Mouse (Mus musculus) erythroblast, adult 5-6 weeks (primary cell): ENCODE data around the gene Cct6b. TPM values are rescaled to one million over a fixed set of nuclear protein-coding genes. Genes with fewer than 3 reads are reported as not detected.
A peak's percentile ranks its signal among the peaks of the same experiment; 100 is the strongest.

Experiments used
- ATAC-seq: replicated peaks from 2 replicates; pipeline ENCODE4 v1.8.0; 2016; ENCODE audit warnings: moderate number of reproducible peaks, mild to moderate bottlenecking, moderate TSS enrichment, inconsistent platforms; ENCODE audit not compliant: poor library complexity, low FRiP score, severe bottlenecking
- total RNA-seq, 2 experiments: library from RNA; stranded (forward) in 1 of 2; stranded (reverse) in 1 of 2; fragments of 150-400 nt in 1 of 2; fragments of 200-764, 138-1000 nt in 1 of 2; gene quantifications; 2 replicates each; pipeline versions ENCODE4 v1.2.3 to v1.2.4; 2015 to 2017; ENCODE audit warnings: low replicate concordance in 2 of 2

Cct6b gene
- total RNA-seq (2015; ENCODE audit: low replicate concordance) (not detected in 2 replicates), total RNA-seq (2017; ENCODE audit: low replicate concordance) (not detected in 2 replicates)

GRCm38 (mm10) chr11:82763742-82764437 lies at the start of gene Cct6b, which contains the start of gene Zfp830:
TSS of gene Cct6b (minus strand) at chr11:82764321.
TSS of gene Zfp830 (plus strand) at chr11:82764345.
- ATAC-seq, result peak; percentile 99

- no peak for ATAC-seq
Measured at GRCm38 (mm10) chr11:82808485-82808884, 44.4 kb upstream of the Cct6b start.

DNA sequence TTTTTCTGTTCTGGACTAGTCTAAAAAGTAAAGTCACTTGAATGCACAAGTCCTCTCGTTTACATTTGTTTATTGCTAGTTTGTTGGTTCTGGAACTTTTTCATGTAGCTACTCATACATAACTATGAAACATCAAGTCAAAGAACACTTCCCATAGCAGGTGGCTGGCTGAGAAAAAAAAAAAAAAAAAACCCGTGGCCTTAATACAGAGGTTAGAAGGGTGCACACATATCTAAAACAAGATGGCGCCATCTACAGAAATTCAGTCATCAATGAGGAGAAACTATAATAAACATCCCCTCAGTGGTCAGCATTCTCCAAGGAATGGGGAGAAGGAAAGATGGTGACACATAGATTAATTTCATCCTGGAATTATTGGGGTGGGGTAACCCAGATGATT lies 43.2 kb upstream of the Cct6b start:
- ATAC-seq, result no peak

GRCm38 (mm10) chr11:82806656-82807055 lies 42.5 kb upstream of the Cct6b start:
- ATAC-seq, result no peak

DNA sequence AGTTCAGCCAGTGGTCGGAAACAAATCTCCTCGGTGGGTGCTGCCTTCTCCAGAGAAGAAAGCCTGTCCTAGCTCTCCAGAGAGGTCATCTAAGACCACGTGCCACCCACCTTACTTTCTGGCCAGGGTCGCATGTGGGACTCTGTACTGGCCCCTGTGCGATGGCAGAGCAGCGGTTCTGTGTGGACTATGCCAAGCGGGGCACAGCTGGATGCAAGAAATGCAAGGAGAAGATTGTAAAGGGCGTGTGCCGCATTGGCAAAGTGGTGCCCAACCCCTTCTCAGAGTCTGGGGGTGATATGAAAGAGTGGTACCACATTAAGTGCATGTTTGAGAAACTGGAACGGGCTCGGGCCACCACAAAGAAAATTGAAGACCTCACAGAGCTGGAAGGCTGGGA lies 19.3 kb upstream of the Cct6b start:
- ATAC-seq, result no peak

GRCm38 (mm10) chr11:82782197-82782596 lies 18.1 kb upstream of the Cct6b start:
- ATAC-seq, result no peak

DNA sequence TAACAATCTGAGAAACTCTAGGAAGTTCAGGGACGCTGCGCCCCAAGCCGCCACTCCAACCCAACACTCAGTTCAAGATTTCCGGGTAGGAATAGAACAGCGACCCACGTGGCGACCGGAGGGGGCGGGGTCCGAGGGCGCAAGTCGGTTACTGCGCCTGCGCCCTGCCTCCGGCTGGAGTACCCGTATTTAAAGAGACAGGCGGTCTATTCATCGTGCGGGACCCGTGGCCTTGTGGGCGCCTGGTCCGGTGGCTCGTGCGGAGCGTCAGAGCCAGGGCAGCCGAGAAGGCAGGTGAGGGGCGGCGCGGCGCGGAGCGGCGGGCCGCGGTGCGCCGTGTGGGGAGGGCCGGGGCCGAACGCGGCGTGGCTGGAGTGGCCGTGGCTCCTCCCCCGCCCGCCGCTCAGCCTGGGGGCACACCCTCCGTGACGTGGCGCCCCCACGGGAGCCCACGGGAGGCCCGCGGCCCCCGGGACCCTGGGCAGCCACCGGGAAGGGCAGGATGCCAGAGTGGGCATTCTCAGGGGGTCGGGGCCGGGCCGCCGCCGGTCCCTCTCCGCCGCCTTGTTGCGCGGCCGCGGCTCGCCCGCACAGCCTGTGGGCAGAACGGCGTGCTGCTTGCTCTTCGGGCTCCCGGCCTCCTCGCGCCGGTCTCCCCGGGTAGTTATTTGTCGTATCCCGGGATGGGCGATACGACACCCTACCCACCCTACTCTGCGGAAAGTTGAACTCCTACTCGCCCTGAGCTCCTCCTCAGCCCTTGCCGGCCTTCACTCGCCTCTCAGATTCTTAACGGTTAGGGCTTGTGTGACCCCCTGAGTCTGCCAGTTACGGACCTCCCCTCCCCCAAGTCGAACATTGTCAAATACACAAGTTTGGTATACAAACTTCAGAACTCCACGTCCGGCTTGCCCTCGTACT lies 17.1 kb upstream of the Cct6b start, which contains the start of gene Lig3:
Gene Lig3, plus strand, starts transcription at position 126 of the 921 bp plus-strand sequence.
- ATAC-seq, result peak; percentile 90

- no peak for ATAC-seq
Measured at GRCm38 (mm10) chr11:82780134-82780533, 16.0 kb upstream of the Cct6b start.

DNA sequence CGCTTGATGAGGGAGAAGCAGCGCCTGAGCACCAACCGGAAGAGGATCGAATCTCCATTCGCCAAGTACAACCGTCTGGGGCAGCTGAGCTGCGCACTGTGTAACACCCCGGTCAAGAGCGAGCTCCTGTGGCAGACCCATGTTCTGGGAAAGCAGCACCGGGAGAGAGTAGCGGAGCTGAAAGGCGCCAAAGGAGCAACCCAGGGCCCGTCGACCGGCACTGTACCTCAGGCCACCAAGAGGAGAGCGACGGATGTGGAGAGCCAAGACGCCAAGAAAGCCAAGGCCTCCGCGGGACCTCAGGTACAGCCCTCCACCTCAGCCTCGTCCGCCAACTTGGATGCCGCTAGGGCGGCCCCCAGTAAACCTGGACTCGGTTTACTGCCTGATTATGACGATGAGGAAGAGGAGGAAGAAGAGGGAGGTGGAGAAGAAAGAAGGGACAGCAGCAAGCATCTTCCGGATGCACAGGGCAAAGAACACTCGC lies 360 bp upstream of the Cct6b start:
- ATAC-seq, result peak; percentile 68

GRCm38 (mm10) chr11:82763261-82763660 lies 860 bp downstream of the Cct6b start:
- ATAC-seq, result no peak

GRCm38 (mm10) chr11:82762286-82762829 lies 1.8 kb downstream of the Cct6b start:
- ATAC-seq, result no peak

DNA sequence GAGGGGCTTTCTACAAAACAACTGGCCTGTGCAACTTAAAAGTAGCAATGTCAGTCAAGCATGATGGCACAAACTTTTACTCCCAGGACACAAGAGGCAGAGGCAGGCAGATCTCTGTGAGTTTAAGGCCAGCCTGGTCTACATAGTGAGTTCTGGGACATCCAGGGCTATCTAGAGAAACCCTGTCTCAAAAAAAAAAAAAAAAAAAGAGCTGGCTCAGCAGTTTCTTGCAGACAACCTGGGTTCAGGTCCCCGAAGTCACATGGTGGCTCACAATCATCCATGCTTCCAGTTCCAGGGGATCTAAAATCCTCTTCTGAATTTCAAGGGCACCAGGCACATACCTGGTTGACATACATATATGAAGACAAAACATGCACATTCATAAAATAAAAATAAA lies 8.2 kb downstream of the Cct6b start:
- no peak for ATAC-seq

DNA sequence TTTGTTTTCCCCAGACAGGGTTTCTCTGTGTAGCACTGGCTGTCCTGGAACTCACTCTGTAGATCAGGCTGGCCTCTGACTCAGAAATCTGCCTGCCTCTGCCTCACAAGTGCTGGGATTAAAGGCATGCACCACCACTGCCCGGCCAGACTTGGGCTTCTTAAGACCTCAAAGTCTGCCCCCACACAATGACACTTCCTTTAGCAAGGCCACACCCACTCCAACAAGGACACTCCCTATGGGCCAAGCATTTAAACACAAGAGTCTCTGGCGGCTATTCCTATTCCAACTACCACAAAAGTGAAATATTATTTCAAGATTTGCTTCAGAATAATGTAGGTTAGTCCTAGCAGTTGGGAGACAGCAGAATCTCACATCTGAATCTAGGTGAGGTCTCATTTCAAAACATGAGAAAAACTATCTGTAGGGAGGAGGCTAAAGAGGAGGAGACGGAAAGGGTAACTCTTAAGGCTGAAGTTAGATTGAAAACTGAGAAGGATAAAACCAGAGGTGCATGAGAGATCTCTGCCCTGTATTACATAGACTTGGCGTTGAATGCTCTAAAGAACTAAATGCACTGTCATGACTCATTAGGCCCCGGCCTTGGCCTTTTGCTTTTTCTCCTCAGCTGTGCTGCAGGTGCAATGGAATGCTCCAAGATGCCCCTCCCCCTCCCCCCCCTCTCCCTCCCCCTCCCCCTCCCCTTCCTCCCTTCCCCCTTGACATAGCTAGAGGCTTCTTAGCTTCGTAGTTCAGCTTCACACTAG lies 11.6 kb downstream of the Cct6b start:
- no peak for ATAC-seq

DNA sequence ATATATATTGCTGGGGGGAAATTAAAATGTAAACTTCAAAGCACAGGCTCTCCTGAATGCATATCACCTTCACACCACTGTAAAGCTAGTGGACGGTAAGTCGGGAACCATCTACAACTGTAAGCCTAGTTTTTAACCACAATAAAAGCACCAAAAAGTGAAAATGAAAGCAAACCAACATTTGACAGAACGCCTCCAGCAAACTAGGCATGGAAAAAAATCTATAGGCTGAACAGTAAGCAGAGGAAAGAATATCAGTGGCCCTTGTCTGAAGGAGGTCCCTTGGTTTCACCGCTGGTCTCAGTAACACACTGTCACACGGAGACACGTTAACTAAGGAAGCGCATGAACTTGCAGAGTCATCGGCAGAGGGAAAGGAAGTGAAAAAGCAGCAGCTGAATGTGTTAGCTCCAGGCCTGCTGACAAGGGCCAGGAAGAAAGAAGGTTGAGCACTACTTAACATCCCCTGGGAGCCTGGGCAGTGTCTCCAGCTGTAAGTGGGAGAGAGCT lies 17.2 kb downstream of the Cct6b start:
- peak; percentile 86 for ATAC-seq

DNA sequence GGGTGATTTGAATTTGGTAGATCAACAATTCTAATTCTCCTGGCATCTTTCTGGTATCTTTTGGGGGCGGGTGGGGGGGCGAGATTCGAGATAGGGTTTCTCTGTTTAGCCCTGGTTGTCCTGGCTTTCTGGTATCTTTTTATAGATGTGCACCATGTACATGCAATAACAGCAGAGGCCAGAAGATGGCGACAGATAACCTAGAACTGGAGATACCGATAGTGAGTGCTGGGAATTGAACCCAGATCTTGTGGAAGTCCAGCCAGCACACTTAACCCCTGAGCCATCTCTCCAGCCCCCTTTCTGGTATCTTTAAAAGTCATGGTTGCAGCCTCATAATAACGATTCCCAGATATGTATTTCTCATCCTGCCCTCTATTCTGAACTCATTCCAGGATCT lies 18.0 kb downstream of the Cct6b start:
- peak; percentile 73 for ATAC-seq

DNA sequence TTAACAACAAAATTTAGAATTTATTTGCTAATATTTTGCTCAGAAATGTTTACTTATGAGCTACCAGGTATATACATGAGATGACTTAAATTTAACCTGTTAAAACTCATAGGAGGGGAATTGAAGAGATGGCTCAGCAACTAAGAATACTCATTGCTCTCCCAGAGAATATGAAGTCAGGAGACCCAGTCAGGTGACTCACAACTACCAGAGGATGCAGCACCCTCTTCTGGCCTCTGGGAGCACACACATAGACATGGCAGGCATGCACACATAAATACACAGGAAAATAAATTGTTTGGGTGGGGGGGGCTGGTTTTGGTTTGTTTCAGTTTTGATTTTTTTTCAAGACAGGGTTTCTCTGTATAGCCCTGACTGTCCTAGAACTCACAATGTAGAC lies 25.1 kb downstream of the Cct6b start:
- no peak for ATAC-seq

- no peak for ATAC-seq
Measured at GRCm38 (mm10) chr11:82734227-82734626, 29.9 kb downstream of the Cct6b start.

- ATAC-seq, result no peak
Measured at GRCm38 (mm10) chr11:82726862-82727261, 37.3 kb downstream of the Cct6b start.

- ATAC-seq, result no peak
Measured at GRCm38 (mm10) chr11:82719294-82719693, 44.8 kb downstream of the Cct6b start.
